In the genomic region with DNA sequence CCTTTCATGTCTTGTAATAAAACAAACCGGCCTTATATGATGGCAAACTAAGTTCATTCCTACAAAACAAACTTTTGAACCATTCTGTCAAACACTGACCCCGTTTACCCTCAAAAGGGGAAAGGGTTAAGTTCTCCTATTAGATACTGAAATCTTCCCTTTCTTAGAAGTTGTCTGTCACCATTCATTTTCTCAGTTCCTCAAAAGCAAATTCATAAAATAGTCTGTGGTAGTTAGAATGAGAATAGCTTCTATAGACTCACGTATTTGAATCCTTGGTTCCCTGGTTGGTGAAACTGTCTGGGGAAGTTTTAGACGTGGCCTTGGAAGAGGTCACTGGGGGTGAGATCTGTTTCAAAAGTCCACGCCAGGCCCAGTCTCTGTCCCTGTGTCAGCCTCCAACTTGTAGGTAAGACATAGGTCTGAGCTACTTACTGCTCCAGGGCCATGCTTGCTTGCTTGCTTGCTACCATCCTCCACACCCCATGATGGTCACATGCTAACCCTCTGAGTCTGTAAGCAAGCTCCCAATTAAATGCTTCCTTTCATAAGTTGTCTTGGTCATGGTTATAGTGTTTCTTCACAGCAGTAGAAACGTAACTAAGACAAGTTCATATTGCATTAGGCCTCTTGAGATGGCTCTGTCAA, we compare ENCODE assay signal across 15 mouse cellular contexts.
"Had no signal": no experiment of that assay in that cellular context is flagged by ENCODE, and none has a peak within 500 bp of the region (broad histone marks: within the 10 kb centered on the region; RNA-seq: fewer than 3 reads in every experiment).

No protein-coding gene starts in this region.

- H3K9me3 ChIP-seq: limb, embryonic 13.5 days; liver, embryonic 13.5 days; midbrain, embryonic 13.5 days; neural tube, embryonic 13.5 days; stomach, embryonic 15.5 days had no signal

- ATAC-seq: midbrain, embryonic 13.5 days had no signal

- H3K27me3 ChIP-seq: limb, embryonic 13.5 days; liver, embryonic 13.5 days; midbrain, embryonic 13.5 days; neural tube, embryonic 13.5 days; stomach, embryonic 15.5 days had no signal

- DNase-seq: kidney, adult 11 months; kidney, adult 9 months; liver, embryonic 13.5 days; lung, adult 18-20 months; lung, postnatal 4 days; retina, postnatal 1 day; right cerebral cortex, postnatal 4 days; spleen, adult 18-20 months; thymus, adult 2 months; thymus, postnatal 25 days had no signal

- H3K9ac ChIP-seq: limb, embryonic 13.5 days; liver, embryonic 13.5 days; midbrain, embryonic 13.5 days; neural tube, embryonic 13.5 days; stomach, embryonic 15.5 days had no signal

- H3K36me3 ChIP-seq: stomach, embryonic 15.5 days had no signal

- H3K4me1 ChIP-seq: midbrain, embryonic 13.5 days; neural tube, embryonic 13.5 days; stomach, embryonic 15.5 days had no signal

- H3K4me3 ChIP-seq: limb, embryonic 13.5 days; liver, embryonic 13.5 days; midbrain, embryonic 13.5 days; neural tube, embryonic 13.5 days; stomach, embryonic 15.5 days had no signal

- H3K4me2 ChIP-seq: limb, embryonic 13.5 days; liver, embryonic 13.5 days; midbrain, embryonic 13.5 days; neural tube, embryonic 13.5 days; stomach, embryonic 15.5 days had no signal

- H3K27ac ChIP-seq: kidney, postnatal 0 days; limb, embryonic 13.5 days; liver, embryonic 13.5 days; midbrain, embryonic 13.5 days; neural tube, embryonic 13.5 days; stomach, embryonic 15.5 days had no signal
